Mouse (Mus musculus) E14TG2a.4 (cell line): ENCODE data around the gene Exosc2.
"Not testable (repeated sequence)": the region's sequence is repeated elsewhere in the genome, so short reads cannot be mapped to it uniquely, and the experiment has no call there.

Experiments used
- H3K27me3 ChIP-seq: 2 replicates; pipeline ENCODE4 v1.6.1; 2014; ENCODE audit warnings: low read length, control low read depth; ENCODE audit not compliant: insufficient read depth
- H3K36me3 ChIP-seq: 2 replicates; pipeline ENCODE4 v1.6.1; 2014; ENCODE audit warnings: low read length, control low read depth; ENCODE audit not compliant: insufficient read depth
- H3K4me1 ChIP-seq: replicated peaks from 2 replicates; pipeline ENCODE4 v1.6.1; 2014; ENCODE audit warnings: low read depth, low read length, control low read depth
- H3K4me3 ChIP-seq: replicated peaks from 2 replicates; pipeline ENCODE4 v1.5.1; 2014; ENCODE audit warnings: mild to moderate bottlenecking, low read length
- H3K9me3 ChIP-seq: 2 replicates; pipeline ENCODE4 v1.6.1; 2014; ENCODE audit warnings: low read length, control low read depth
- CTCF ChIP-seq: conservative IDR thresholded peaks from 2 replicates; pipeline ENCODE4 v1.5.1; 2014; ENCODE audit warnings: low read length
- NANOG ChIP-seq: IDR thresholded peaks from 2 replicates; pipeline ENCODE4 v1.6.1; 2014; ENCODE audit warnings: borderline replicate concordance, low read length, mixed read lengths
- POU5F1 ChIP-seq: IDR thresholded peaks from 2 replicates; pipeline ENCODE4 v1.6.1; 2014; ENCODE audit warnings: low read length, borderline replicate concordance

Exosc2 gene

GRCm38 (mm10) chr2:31656374-31656773, 14.1 kb upstream of the Exosc2 start:
- H3K27me3 ChIP-seq, result peaks cover 84% of the 10 kb centered on the region
- no peak overlapping the region for H3K4me3 ChIP-seq
- TF ChIP-seq CTCF (no peak), NANOG (no peak), POU5F1 (no peak)
- H3K9me3 ChIP-seq, result peaks cover 10% of the 10 kb centered on the region; the same call in 1 of the 2 replicates
- no peaks in the 10 kb centered on the region for H3K36me3 ChIP-seq
- peaks cover 11% of the 10 kb centered on the region for H3K4me1 ChIP-seq

- peaks cover 10% of the 10 kb centered on the region; the same call in 1 of the 2 replicates for H3K9me3 ChIP-seq
- TF ChIP-seq CTCF (no peak), POU5F1 (no peak), NANOG (no peak)
- H3K27me3 ChIP-seq, result peaks cover 37% of the 10 kb centered on the region
- peaks cover 3% of the 10 kb centered on the region; the same call in 1 of the 2 replicates for H3K4me1 ChIP-seq
- no peaks in the 10 kb centered on the region for H3K36me3 ChIP-seq
- H3K4me3 ChIP-seq, result no peak overlapping the region
These were observed 7.3 kb upstream of the Exosc2 start for GRCm38 (mm10) chr2:31662939-31663803.

GRCm38 (mm10) chr2:31663804-31664180, 6.7 kb upstream of the Exosc2 start:
- Histone ChIP-seq H3K27me3 (peaks cover 31% of the 10 kb centered on the region), H3K36me3 (no peaks in the 10 kb centered on the region), H3K9me3 (peaks cover 7% of the 10 kb centered on the region; the same call in 1 of the 2 replicates), H3K4me3 (no peak overlapping the region), H3K4me1 (peaks cover 3% of the 10 kb centered on the region; the same call in 1 of the 2 replicates)
- TF ChIP-seq POU5F1, result no peak
- TF ChIP-seq NANOG, result no peak
- no peak for TF ChIP-seq CTCF

GRCm38 (mm10) chr2:31667332-31667731, 3.2 kb upstream of the Exosc2 start:
- Histone ChIP-seq H3K4me3 (no peak overlapping the region), H3K4me1 (peaks cover 13% of the 10 kb centered on the region), H3K27me3 (0 out of 2 replicates have a peak, but pooled peaks cover 4% of the 10 kb centered on the region), H3K9me3 (no peaks in the 10 kb centered on the region), H3K36me3 (peaks cover 5% of the 10 kb centered on the region)
- TF ChIP-seq NANOG (no peak), CTCF (peak; percentile 44), POU5F1 (no peak)

GRCm38 (mm10) chr2:31678641-31679040, 8.1 kb downstream of the Exosc2 start:
- Histone ChIP-seq H3K27me3 (no peaks in the 10 kb centered on the region), H3K4me3 (no peak overlapping the region), H3K9me3 (peaks cover 9% of the 10 kb centered on the region), H3K36me3 (peaks cover 85% of the 10 kb centered on the region), H3K4me1 (peaks cover 35% of the 10 kb centered on the region)
- TF ChIP-seq CTCF, result no peak
- TF ChIP-seq NANOG, result no peak
- no peak for TF ChIP-seq POU5F1

- H3K4me3 ChIP-seq, H3K27me3 ChIP-seq, H3K9me3 ChIP-seq: not testable (repeated sequence)
- Histone ChIP-seq H3K4me1 (peaks cover 21% of the 10 kb centered on the region), H3K36me3 (peaks cover 59% of the 10 kb centered on the region)
These were observed 10.7 kb downstream of the Exosc2 start for GRCm38 (mm10) chr2:31681051-31681707.

GRCm38 (mm10) chr2:31681731-31682235, 11.3 kb downstream of the Exosc2 start:
- TF ChIP-seq POU5F1 (no peak), NANOG (no peak), CTCF (no peak)
- H3K4me3 ChIP-seq, result no peak overlapping the region
- peaks cover 16% of the 10 kb centered on the region for H3K4me1 ChIP-seq
- H3K9me3 ChIP-seq, result peaks cover 9% of the 10 kb centered on the region
- peaks cover 53% of the 10 kb centered on the region for H3K36me3 ChIP-seq
- H3K27me3 ChIP-seq, result no peaks in the 10 kb centered on the region

GRCm38 (mm10) chr2:31683666-31684065, 13.2 kb downstream of the Exosc2 start:
- no peak for TF ChIP-seq NANOG
- no peak for TF ChIP-seq POU5F1
- peak; percentile 52 for TF ChIP-seq CTCF
- peaks cover 9% of the 10 kb centered on the region for H3K9me3 ChIP-seq
- no peak overlapping the region for H3K4me3 ChIP-seq
- peaks cover 8% of the 10 kb centered on the region for H3K4me1 ChIP-seq
- no peaks in the 10 kb centered on the region for H3K27me3 ChIP-seq
- H3K36me3 ChIP-seq, result peaks cover 35% of the 10 kb centered on the region
